Mouse (Mus musculus) heart, adult 2 months (tissue): ENCODE measurements around the gene Wnt1.

Experiments
- CTCF ChIP-seq: fragments of 200-600 bp; IDR thresholded peaks from 2 replicates; pipeline ENCODE4 v1.8.1; 2022; ENCODE audit warnings: antibody characterized with exemption, mild to moderate bottlenecking, moderate library complexity
- EP300 ChIP-seq: fragments of 200-500 bp; IDR thresholded peaks from 2 replicates; pipeline ENCODE4 v1.6.1; 2011; ENCODE audit warnings: low read depth, low read length, control low read depth; ENCODE audit not compliant: insufficient read depth
- POLR2A ChIP-seq: fragments of 200-500 bp; IDR thresholded peaks from 2 replicates; pipeline ENCODE4 v1.6.1; 2011; ENCODE audit warnings: mild to moderate bottlenecking, low read depth, low read length, control low read depth; ENCODE audit not compliant: insufficient read depth

DNA sequence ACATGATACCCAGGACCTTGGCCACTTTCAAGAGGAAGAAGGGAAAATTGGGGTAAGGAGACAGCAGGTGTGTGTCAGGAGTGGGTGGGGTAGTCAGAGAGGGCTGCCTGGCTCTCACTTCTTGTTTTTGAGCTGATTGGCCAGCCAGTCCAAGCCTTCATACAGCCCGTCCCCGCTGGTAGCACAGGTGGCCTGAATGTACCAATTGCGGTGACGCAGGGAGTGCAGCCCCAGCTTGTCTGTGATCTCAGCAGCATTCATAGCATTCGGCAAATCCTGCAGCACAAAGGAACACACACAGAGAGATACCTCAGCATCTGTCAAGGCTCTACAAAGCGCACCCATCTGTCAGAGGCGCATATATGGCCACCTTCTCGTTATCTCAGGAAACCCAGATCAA is 49.4 kb upstream of the Wnt1 start:
- TF ChIP-seq POLR2A: no peak
- no peak for TF ChIP-seq EP300
- TF ChIP-seq CTCF: no peak
